Comparison of ENCODE assay signal across 16 mouse cellular contexts in genomic region chr19:5621884-5622283, GRCm38 (mm10).
"Had no signal": no experiment of that assay in that cellular context is flagged by ENCODE, and none has a peak within 500 bp of the region (broad histone marks: within the 10 kb centered on the region; RNA-seq: fewer than 3 reads in every experiment).

No protein-coding gene starts in this region.

- H3K9ac ChIP-seq: liver, embryonic 15.5 days; lung, embryonic 14.5 days; midbrain, embryonic 13.5 days; midbrain, embryonic 15.5 days; neural tube, embryonic 12.5 days; stomach, embryonic 15.5 days had no signal

- H3K27ac ChIP-seq: liver, embryonic 15.5 days; midbrain, embryonic 13.5 days; midbrain, embryonic 15.5 days; neural tube, embryonic 12.5 days; stomach, embryonic 15.5 days; stomach, postnatal 0 days had no signal

- H3K4me1 ChIP-seq: liver, embryonic 15.5 days; midbrain, embryonic 13.5 days; midbrain, embryonic 15.5 days; neural tube, embryonic 12.5 days; stomach, embryonic 15.5 days had no signal

- H3K4me2 ChIP-seq: liver, embryonic 15.5 days; lung, embryonic 14.5 days; midbrain, embryonic 11.5 days; midbrain, embryonic 13.5 days; midbrain, embryonic 15.5 days; neural tube, embryonic 12.5 days; stomach, embryonic 15.5 days had no signal

- H3K4me3 ChIP-seq: liver, embryonic 15.5 days; midbrain, embryonic 13.5 days; midbrain, embryonic 15.5 days; neural tube, embryonic 12.5 days; stomach, embryonic 15.5 days had no signal

- DNase-seq: lung, adult 18-20 months; lung, embryonic 14.5 days; lung, postnatal 10 days; lung, postnatal 4 days; right cerebral cortex, postnatal 14 days; thymus, adult 2 months; thymus, postnatal 25 days; thymus, postnatal 4 days had no signal

- H3K9me3 ChIP-seq: liver, embryonic 15.5 days; megakaryocyte, embryonic 14.5 days; midbrain, embryonic 13.5 days; midbrain, embryonic 15.5 days; neural tube, embryonic 12.5 days; stomach, embryonic 15.5 days had no signal

- H3K27me3 ChIP-seq: neural tube, embryonic 12.5 days; stomach, embryonic 15.5 days had no signal

- H3K36me3 ChIP-seq: liver, embryonic 15.5 days; midbrain, embryonic 13.5 days; midbrain, embryonic 15.5 days; neural tube, embryonic 12.5 days; stomach, embryonic 15.5 days had no signal

- ATAC-seq: midbrain, embryonic 13.5 days; midbrain, embryonic 15.5 days had no signal
